Mouse (Mus musculus) lung, embryonic 16.5 days (tissue): Measurements from ENCODE around the gene Tdgf1. TPM values are rescaled to one million over a fixed set of nuclear protein-coding genes. Genes with fewer than 3 reads are reported as not detected.
A peak's percentile ranks its signal among the peaks of the same experiment; 100 is the strongest.

Experiments used
- ATAC-seq: fragments of 200-750 bp; cut with Nextera tagmentation; 2 replicates; pipeline ENCODE4 v1.8.0; 2017; ENCODE audit warnings: low read depth, mild to moderate bottlenecking, moderate library complexity
- H3K27ac ChIP-seq: fragments of 300-500 bp; sonication (generic); 2 replicates; pipeline ENCODE4 v1.5.1; 2014; ENCODE audit warnings: mild to moderate bottlenecking, control low read depth, low read length
- H3K27me3 ChIP-seq: fragments of 300-500 bp; sonication (generic); 2 replicates; pipeline ENCODE4 v1.6.1; 2014; ENCODE audit warnings: low read depth, low read length, mixed read lengths; ENCODE audit not compliant: control insufficient read depth, insufficient read depth
- H3K36me3 ChIP-seq: fragments of 300-500 bp; sonication (generic); 2 replicates; pipeline ENCODE4 v1.6.1; 2014; ENCODE audit warnings: low read length; ENCODE audit not compliant: control insufficient read depth, insufficient read depth
- H3K4me1 ChIP-seq: fragments of 300-500 bp; sonication (generic); replicated peaks from 2 replicates; pipeline ENCODE4 v1.6.1; 2014; ENCODE audit warnings: low read length, mixed read lengths; ENCODE audit not compliant: control insufficient read depth, insufficient read depth
- H3K4me2 ChIP-seq: fragments of 300-500 bp; sonication (generic); 2 replicates; pipeline ENCODE4 v1.6.1; 2014; ENCODE audit warnings: low read depth, low read length, control low read depth
- H3K4me3 ChIP-seq: fragments of 300-500 bp; sonication (generic); 2 replicates; pipeline ENCODE4 v1.5.1; 2014; ENCODE audit warnings: mild to moderate bottlenecking, low read length, control low read depth
- H3K9ac ChIP-seq: fragments of 300-500 bp; sonication (generic); 2 replicates; pipeline ENCODE4 v1.6.1; 2014; ENCODE audit warnings: low read length, control low read depth
- H3K9me3 ChIP-seq: fragments of 300-500 bp; sonication (generic); 2 replicates; pipeline ENCODE4 v1.6.1; 2016; ENCODE audit warnings: low read length; ENCODE audit not compliant: control insufficient read depth
- WGBS: fragments of 180-500 bp; shearing (Covaris S2); extraction: QIAGEN DNeasy Blood & Tissue Kit; methylation state at CpG from one replicate; pipeline ENCODE4 v1.1.7; 2014; 5-methylcytosine and 5-hydroxymethylcytosine counted together
- polyA plus RNA-seq: library from polyadenylated mRNA; unstranded; fragments of >200 nt; fragmentation: Nextera tagmentation; extraction: Ambion mirVana; gene quantifications from 2 replicates; pipeline ENCODE4 v1.2.1, GENCODE M21; 2015

Tdgf1 gene
- polyA plus RNA-seq, 1 experiment from 2014 or later = not detected

DNA sequence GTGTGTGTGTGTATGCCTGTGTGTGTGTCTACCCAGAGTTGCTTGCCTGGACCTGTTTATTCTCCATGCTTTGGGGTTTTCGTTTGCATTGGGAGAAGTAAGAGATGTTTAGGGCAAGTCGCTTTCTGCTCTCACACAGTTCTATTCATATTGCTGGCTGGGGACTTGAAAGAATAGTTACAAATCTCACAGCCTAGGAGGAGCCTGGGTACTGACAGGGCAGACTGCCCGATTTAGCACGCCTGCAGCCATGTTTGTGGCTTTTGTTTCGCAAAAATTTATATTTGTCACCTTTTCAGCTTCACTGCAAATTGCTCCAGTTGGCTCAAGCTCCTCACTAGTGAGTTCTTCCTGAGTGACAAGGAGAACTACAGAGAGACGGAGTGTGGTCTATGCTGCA lies 14.4 kb downstream of the Tdgf1 start:
- ATAC-seq = no peak
- no peak overlapping the region for H3K9ac ChIP-seq
- WGBS = 72% methylated on average over 6 of the region's 6 CpGs
- H3K27me3 ChIP-seq = no peaks in the 10 kb centered on the region
- no peak overlapping the region for H3K4me3 ChIP-seq
- H3K4me1 ChIP-seq = no peaks in the 10 kb centered on the region
- no peaks in the 10 kb centered on the region for H3K9me3 ChIP-seq
- no peak overlapping the region for H3K4me2 ChIP-seq
- no peaks in the 10 kb centered on the region for H3K36me3 ChIP-seq
- H3K27ac ChIP-seq = no peak overlapping the region

DNA sequence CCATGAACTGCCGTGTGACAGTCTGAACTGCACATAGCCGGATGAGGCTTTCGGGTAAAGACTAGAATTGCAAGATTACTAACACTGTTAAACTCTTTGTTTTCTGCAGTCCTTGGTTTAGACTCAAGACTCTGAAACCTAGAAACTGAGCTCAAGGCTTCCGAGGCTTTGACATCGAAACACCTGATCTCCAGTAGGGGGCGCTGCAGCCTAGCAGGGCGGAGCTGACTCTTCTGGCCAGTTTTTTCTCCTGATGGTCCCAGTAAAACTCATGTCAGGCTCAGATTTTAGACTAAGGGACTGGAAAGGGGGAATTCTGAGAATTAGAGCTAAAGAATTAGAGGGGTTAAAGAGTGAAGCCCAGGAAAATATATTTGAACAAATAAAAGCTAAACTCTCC lies 23.2 kb downstream of the Tdgf1 start:
- ATAC-seq = no peak
- H3K27me3 ChIP-seq = no peaks in the 10 kb centered on the region
- no peak overlapping the region for H3K9ac ChIP-seq
- H3K4me3 ChIP-seq = no peak overlapping the region
- no peaks in the 10 kb centered on the region for H3K36me3 ChIP-seq
- no peaks in the 10 kb centered on the region for H3K9me3 ChIP-seq
- 17% methylated on average over 7 of the region's 7 CpGs for WGBS
- no peak overlapping the region for H3K4me2 ChIP-seq
- no peak overlapping the region for H3K27ac ChIP-seq
- H3K4me1 ChIP-seq = no peaks in the 10 kb centered on the region

DNA sequence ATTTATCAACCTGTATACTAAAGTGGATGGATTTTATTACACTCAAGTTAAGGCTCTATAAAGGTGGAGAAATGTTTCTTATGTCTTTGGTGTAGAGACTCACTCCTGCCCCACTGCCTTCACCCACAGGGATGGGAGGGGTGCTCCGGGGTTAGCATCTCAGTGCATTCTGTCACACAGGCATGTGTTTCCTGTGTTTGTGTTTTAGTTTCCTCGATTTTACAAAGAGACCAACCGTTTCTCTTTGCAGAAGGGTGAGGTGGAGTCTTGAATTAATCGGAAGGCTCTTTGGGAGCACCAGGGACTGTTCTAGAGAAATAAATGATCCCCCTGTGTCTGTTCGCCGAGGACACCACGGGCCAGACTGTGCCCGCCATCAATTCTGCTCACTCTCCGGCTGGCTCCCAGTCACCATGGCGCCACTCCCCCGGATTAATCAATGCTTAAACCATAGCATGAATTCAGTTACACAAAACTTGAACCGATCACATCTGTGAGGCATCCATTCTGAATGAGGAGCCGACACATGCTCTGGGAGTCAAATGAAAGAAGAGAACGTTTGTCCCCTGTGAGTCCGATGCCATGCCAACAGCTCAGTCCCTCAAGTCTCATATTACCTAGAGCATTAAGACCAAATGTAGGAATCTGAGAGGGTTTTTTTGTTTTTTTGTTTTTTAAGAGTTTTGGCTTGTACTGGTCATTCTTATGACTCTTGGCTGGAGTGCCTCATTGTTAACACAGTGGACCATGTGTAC lies 25.1 kb downstream of the Tdgf1 start:
- 51% methylated on average over 15 of the region's 15 CpGs for WGBS
- peak; percentile 43; the same call in 1 of the 2 replicates for ATAC-seq
- Histone ChIP-seq H3K27me3 (no peaks in the 10 kb centered on the region), H3K4me1 (no peaks in the 10 kb centered on the region), H3K36me3 (no peaks in the 10 kb centered on the region), H3K4me3 (no peak overlapping the region), H3K27ac (peak overlapping the region; percentile 56; the same call in 1 of the 2 replicates), H3K9ac (0 out of 2 replicates have a peak overlapping the region, but pooled peaks have one; percentile 13), H3K9me3 (no peaks in the 10 kb centered on the region), H3K4me2 (peak overlapping the region; percentile 5; the same call in 1 of the 2 replicates)

DNA sequence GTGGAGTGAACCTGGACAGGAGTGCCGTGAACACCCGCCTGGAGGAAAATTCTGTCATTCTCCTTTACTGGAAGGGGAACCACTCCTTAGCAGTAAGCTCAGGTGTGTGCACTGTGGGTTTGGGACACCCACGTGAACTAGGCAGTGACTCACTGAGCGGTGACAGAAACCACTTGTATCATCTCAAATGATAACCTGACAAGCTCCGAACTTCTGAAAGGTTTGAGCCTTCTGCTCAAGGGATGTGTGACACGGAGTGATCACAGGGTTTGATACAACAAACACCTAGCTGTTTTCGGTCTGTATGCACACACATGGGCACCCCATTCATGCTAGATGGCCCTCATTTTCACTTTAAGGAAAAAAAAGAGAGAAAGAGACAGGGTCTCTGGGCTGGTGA lies 29.2 kb downstream of the Tdgf1 start, which contains the start of gene Fam240a:
Fam240a (minus strand) TSS at position 76 of the 400 bp plus-strand sequence.
- Histone ChIP-seq H3K4me3 (no peak within 1 kb of the TSS), H3K27ac (no peak within 1 kb of the TSS), H3K36me3 (no peaks in the 10 kb centered on the region), H3K27me3 (no peaks in the 10 kb centered on the region), H3K4me1 (no peaks in the 10 kb centered on the region), H3K9ac (no peak within 1 kb of the TSS), H3K4me2 (no peak within 1 kb of the TSS), H3K9me3 (no peaks in the 10 kb centered on the region)
- no peak for ATAC-seq
- 82% methylated on average over 7 of the region's 7 CpGs for WGBS

DNA sequence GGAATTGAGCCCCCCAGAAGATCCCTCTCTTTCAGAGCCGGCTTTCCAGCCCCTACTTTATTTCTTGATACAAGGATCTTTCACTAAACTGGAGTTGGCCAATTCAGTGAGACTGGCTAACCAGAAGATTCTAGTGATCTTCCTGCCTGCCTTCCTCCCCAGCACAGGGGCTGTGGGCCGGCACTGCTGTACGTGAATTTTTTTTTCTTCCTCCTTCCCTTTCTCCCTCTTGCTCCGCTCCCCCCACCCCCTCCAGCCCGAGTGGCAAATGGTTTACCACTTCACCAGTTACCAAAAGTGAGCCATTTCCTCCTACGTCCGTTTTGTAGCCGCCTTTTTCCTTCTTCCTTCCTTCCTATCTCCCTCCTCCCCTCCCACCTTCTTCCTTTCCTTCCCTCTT lies 30.5 kb downstream of the Tdgf1 start:
- no peak overlapping the region for H3K4me2 ChIP-seq
- H3K4me1 ChIP-seq = no peaks in the 10 kb centered on the region
- ATAC-seq = no peak
- no peak overlapping the region for H3K27ac ChIP-seq
- no peaks in the 10 kb centered on the region for H3K27me3 ChIP-seq
- no peak overlapping the region for H3K4me3 ChIP-seq
- H3K9ac ChIP-seq = no peak overlapping the region
- WGBS = 51% methylated on average over 8 of the region's 8 CpGs
- no peaks in the 10 kb centered on the region for H3K36me3 ChIP-seq
- no peaks in the 10 kb centered on the region for H3K9me3 ChIP-seq

DNA sequence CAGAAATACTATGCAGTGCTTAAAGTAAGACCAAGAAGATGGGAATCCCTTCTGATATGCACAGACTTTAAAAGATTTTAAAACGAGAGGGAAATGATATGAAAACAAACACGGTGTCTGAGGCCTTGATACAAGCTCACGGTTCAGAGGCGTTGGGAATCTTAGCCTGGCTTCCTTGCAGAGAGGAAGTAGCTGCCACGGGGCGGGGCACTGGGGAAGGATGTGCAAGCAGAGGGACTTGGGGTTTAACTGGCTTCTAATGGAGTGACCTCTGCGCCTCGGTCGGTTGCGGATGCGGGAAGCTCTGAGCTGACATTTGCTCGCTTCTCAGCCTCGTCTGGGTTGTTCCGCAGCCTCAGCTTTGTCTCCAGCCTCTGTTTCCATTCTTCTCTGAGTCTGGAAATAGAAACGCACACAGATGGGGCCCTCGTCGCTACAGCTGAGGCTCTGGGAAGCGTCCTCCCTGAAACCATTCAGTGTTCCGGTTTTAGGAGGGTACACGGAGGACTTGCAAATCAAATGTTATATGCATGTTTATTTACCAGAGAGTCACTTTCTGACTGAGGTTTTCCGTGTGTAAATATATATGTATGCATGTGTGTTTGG lies 31.2 kb downstream of the Tdgf1 start:
- Histone ChIP-seq H3K4me2 (no peak overlapping the region), H3K36me3 (no peaks in the 10 kb centered on the region), H3K4me3 (no peak overlapping the region), H3K27ac (no peak overlapping the region), H3K9ac (no peak overlapping the region), H3K4me1 (no peaks in the 10 kb centered on the region), H3K9me3 (no peaks in the 10 kb centered on the region), H3K27me3 (no peaks in the 10 kb centered on the region)
- whole genome bisulfite sequencing = 51% methylated on average over 21 of the region's 21 CpGs
- ATAC-seq = no peak

DNA sequence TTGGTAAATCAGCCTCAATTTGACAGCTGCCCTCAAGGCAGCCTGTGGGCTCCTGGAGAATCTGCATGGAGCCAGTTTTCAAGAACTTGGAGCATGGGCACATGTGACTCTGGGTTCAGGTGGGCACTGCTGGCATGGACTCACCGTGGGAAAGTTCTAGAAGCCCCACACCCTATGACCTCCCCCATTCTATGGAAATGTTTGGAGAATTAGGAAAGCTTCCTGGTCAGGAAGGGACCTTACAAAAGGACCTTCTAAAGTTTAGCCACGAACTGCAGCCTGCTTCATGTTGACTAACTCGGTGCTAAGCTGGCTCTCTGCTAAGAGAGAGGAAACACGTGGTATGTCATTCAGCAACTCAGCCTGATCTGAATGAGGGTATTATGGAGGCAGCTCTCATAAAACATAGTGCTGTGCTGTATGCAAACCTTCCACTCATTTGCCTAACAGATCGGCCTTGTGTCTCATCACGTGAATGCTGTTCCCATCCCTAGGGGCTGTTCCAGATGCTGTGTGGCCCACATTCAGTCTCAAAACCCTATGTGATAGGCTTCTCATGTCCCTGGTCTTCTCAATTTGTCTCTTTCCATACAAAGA lies 36.5 kb downstream of the Tdgf1 start:
- H3K36me3 ChIP-seq = no peaks in the 10 kb centered on the region
- H3K27me3 ChIP-seq = no peaks in the 10 kb centered on the region
- no peak for ATAC-seq
- H3K9me3 ChIP-seq = no peaks in the 10 kb centered on the region
- no peak overlapping the region for H3K9ac ChIP-seq
- no peak overlapping the region for H3K27ac ChIP-seq
- H3K4me2 ChIP-seq = no peak overlapping the region
- H3K4me3 ChIP-seq = no peak overlapping the region
- 67% methylated on average over 6 of the region's 6 CpGs for WGBS
- H3K4me1 ChIP-seq = no peaks in the 10 kb centered on the region

DNA sequence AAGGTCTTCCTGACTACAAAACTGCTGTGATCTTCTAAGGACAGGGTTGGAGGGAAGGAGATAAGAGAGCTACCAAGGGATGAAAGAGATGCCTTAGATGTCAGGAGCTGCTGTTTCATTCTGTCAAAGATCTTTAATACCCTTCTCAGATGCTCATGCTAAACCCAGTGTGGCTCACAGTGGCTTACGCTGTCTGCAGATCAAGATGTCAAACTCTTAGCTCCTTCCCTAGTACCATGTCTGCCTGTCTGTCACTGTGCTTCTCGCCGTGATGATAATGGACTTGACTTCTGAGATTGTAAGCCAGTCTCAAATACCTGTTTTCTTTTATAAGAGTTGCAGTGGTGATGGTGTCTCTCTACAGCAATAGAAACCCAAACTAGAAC lies 37.3 kb downstream of the Tdgf1 start:
- Histone ChIP-seq H3K4me3 (no peak overlapping the region), H3K9me3 (no peaks in the 10 kb centered on the region), H3K4me1 (no peaks in the 10 kb centered on the region), H3K4me2 (no peak overlapping the region), H3K27ac (no peak overlapping the region), H3K9ac (no peak overlapping the region), H3K36me3 (no peaks in the 10 kb centered on the region), H3K27me3 (no peaks in the 10 kb centered on the region)
- no peak for ATAC-seq
- 94% methylated on average over 3 of the region's 3 CpGs for WGBS

DNA sequence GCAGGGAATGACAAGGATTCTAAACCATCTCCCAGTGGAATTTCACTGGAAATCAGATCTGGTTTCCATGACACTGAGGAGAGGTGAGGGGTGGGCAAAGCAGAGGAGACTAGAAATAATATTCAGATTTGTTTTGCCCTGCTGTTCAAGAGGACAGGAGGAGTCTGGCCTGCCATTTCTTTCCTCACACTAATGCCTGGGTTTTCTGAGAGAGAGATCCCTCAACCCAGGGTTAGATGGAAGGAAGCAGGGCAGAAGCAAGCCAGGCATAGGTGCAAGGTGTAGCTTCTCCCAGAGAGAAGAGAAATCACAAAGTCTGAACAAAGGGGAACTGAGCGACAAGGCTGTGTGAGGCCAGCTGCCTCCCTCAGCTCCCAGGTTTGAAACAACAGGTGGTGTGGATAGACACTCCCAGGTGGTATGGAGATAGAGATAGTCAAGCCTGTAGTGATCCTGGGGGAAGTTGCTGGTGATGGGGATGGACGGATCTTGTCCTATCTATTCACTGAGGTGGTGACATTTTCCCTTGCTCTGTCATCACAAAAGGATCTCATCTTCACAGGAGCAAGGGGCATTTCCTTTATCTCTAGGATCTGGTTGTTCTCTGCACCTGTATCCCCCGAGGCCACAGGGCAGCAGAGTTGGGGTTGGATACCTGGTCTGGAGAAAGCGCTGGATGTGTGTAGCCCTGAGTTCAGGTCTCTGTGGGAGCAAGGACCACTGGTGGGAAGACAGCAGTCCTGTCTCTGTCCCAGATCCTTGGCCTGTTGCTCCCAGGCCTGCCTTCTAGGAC lies 37.9 kb downstream of the Tdgf1 start:
- Histone ChIP-seq H3K4me1 (no peaks in the 10 kb centered on the region), H3K4me2 (no peak overlapping the region), H3K27ac (no peak overlapping the region), H3K9ac (no peak overlapping the region), H3K4me3 (no peak overlapping the region), H3K9me3 (no peaks in the 10 kb centered on the region), H3K27me3 (no peaks in the 10 kb centered on the region), H3K36me3 (no peaks in the 10 kb centered on the region)
- WGBS = 74% methylated on average over 4 of the region's 4 CpGs
- ATAC-seq = no peak
